Mouse (Mus musculus) cerebellum, adult 2 months (tissue): ENCODE data around the gene Ythdf2.

Experiments
- CTCF ChIP-seq: fragments of 200-500 bp; IDR thresholded peaks from 2 replicates; pipeline ENCODE4 v1.5.1; 2011; ENCODE audit warnings: low read depth, mild to moderate bottlenecking, control low read depth, low read length, moderate library complexity, borderline replicate concordance; ENCODE audit not compliant: insufficient read depth
- POLR2A ChIP-seq: fragments of 200-500 bp; IDR thresholded peaks from 2 replicates; pipeline ENCODE4 v1.6.1; 2011; ENCODE audit warnings: low read length, control low read depth, borderline replicate concordance; ENCODE audit not compliant: insufficient read depth

DNA sequence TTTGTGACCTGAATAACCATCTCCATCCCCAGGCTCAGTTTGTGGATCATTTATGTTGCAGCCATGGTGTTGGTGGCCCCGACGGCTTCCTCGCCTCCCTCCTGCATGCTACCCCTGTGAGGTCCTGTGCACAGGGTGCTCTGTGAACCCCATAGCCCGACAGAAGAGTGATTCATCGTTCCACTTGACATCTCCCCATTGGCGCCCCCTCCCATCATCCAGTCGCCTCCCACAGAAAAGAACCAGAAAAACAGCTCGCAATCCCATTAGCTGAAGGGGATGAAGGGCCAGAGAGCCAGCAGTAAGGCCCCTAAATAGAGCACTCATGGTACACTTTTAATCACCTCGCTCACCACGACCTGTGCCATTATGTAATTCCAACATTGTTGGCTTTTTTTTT lies 35.6 kb downstream of the Ythdf2 start:
- TF ChIP-seq CTCF (no peak), POLR2A (no peak)
